ENCODE assay signal across 8 mouse cellular contexts in genomic region chr13:51791604-51792003, GRCm38 (mm10). TPM values are rescaled to one million over a fixed set of nuclear protein-coding genes. Genes with fewer than 3 reads are reported as not detected.
DNase-seq lines count a peak whose midpoint lies in the region; ATAC-seq and TF ChIP-seq lines count a peak whose summit lies in the region.

No protein-coding gene starts in this region.

- H3K4me1 ChIP-seq in midbrain, embryonic 11.5 days (ENCODE audit: control insufficient read depth, insufficient read depth, low read length), result peaks cover 15% of the 10 kb centered on the region
- H3K4me1 ChIP-seq in midbrain, embryonic 10.5 days, result peaks cover 31% of the 10 kb centered on the region
- H3K4me1 ChIP-seq in intestine, embryonic 15.5 days (replicated peaks), result peaks cover 21% of the 10 kb centered on the region; the same call in 1 of the 2 replicates
- H3K4me1 ChIP-seq in olfactory bulb, adult 2 months (ENCODE audit: control insufficient read depth, insufficient read depth, low read length), result peaks cover 39% of the 10 kb centered on the region

- ATAC-seq in midbrain, embryonic 11.5 days (ENCODE audit: low FRiP score), result 0 out of 2 replicates have a peak, but pooled peaks have one; percentile 4
- no peak for ATAC-seq in intestine, embryonic 15.5 days

- peak; percentile 88 for DNase-seq in heart, adult 11 months
- DNase-seq in heart, adult 9 months (ENCODE audit: low spot score in 2 of 2), result no peak
- DNase-seq in midbrain, embryonic 11.5 days (ENCODE audit: low spot score, missing footprints), result no peak
- no peak for DNase-seq in midbrain, embryonic 10.5 days (ENCODE audit: low spot score)
- no peak for DNase-seq in left cerebral cortex, postnatal 25 days (ENCODE audit: low spot score in 2 of 2)
- no peak for DNase-seq in urinary bladder, postnatal 25 days (ENCODE audit: low spot score)

- WGBS in midbrain, embryonic 11.5 days, result 72% methylated on average over 3 of the region's 3 CpGs
- WGBS in midbrain, embryonic 10.5 days, result 68% methylated on average over 3 of the region's 3 CpGs
- WGBS in intestine, embryonic 15.5 days, result 71% methylated on average over 3 of the region's 3 CpGs
- 49% methylated on average over 3 of the region's 3 CpGs for WGBS in olfactory bulb, adult 2 months

- TF ChIP-seq POLR2A in olfactory bulb, adult 2 months (IDR thresholded peaks at IDR 0.05; ENCODE audit: insufficient read depth, low read depth, low read length), result no peak

- H3K27me3 ChIP-seq in midbrain, embryonic 11.5 days (ENCODE audit: control insufficient read depth, insufficient read depth, low read length), result peaks cover 14% of the 10 kb centered on the region
- peaks cover 51% of the 10 kb centered on the region for H3K27me3 ChIP-seq in midbrain, embryonic 10.5 days (ENCODE audit: low read depth, poor library complexity, severe bottlenecking)
- peaks cover 6% of the 10 kb centered on the region; the same call in 1 of the 2 replicates for H3K27me3 ChIP-seq in intestine, embryonic 15.5 days (replicated peaks)

- no peak overlapping the region for H3K27ac ChIP-seq in midbrain, embryonic 11.5 days (ENCODE audit: low read depth, low read length)
- no peak overlapping the region for H3K27ac ChIP-seq in midbrain, embryonic 10.5 days (replicated peaks)
- H3K27ac ChIP-seq in intestine, embryonic 15.5 days, result no peak overlapping the region
- H3K27ac ChIP-seq in olfactory bulb, adult 2 months (ENCODE audit: insufficient read depth, low read depth, low read length), result 0 out of 2 replicates have a peak overlapping the region, but pooled peaks have one; percentile 29

- H3K36me3 ChIP-seq in midbrain, embryonic 11.5 days (ENCODE audit: control insufficient read depth, insufficient read depth, low read length), result no peaks in the 10 kb centered on the region
- no peaks in the 10 kb centered on the region for H3K36me3 ChIP-seq in midbrain, embryonic 10.5 days
- H3K36me3 ChIP-seq in intestine, embryonic 15.5 days, result no peaks in the 10 kb centered on the region

- no peak overlapping the region for H3K4me3 ChIP-seq in midbrain, embryonic 11.5 days (ENCODE audit: low read depth, low read length)
- H3K4me3 ChIP-seq in midbrain, embryonic 10.5 days, result no peak overlapping the region
- H3K4me3 ChIP-seq in intestine, embryonic 15.5 days (replicated peaks), result no peak overlapping the region
- peak overlapping the region; percentile 89 for H3K4me3 ChIP-seq in olfactory bulb, adult 2 months (ENCODE audit: insufficient read depth, low read depth, low read length)

- no peak overlapping the region for H3K4me2 ChIP-seq in midbrain, embryonic 11.5 days
- H3K4me2 ChIP-seq in intestine, embryonic 15.5 days (replicated peaks), result peak overlapping the region; percentile 95; the same call in 1 of the 2 replicates

- intact Hi-C loops in left cerebral cortex, postnatal 25 days (cut with DNase I), result no loop called here

- no peak overlapping the region for H3K9ac ChIP-seq in midbrain, embryonic 11.5 days (ENCODE audit: low read length)
- no peak overlapping the region for H3K9ac ChIP-seq in intestine, embryonic 15.5 days

- no peak for TF ChIP-seq CTCF in olfactory bulb, adult 2 months (IDR thresholded peaks at IDR 0.05; ENCODE audit: insufficient read depth, low read depth, low read length)

- no peaks in the 10 kb centered on the region for H3K9me3 ChIP-seq in midbrain, embryonic 11.5 days (ENCODE audit: control insufficient read depth, low read length)
- no peaks in the 10 kb centered on the region for H3K9me3 ChIP-seq in midbrain, embryonic 10.5 days (replicated peaks)
- no peaks in the 10 kb centered on the region for H3K9me3 ChIP-seq in intestine, embryonic 15.5 days

RNA-seq across cellular contexts. Expression of gene Sema4d, which starts 1.9 kb away (rescaled TPM):
- 4.9 and 5.0 TPM in 2 replicates for polyA plus RNA-seq in midbrain, embryonic 11.5 days (2014; fragmentation: Nextera tagmentation; extraction: Ambion mirVana)
- polyA plus RNA-seq in midbrain, embryonic 10.5 days (2016; fragmentation: Nextera tagmentation; extraction: Ambion mirVana), result 5.6 and 5.9 TPM in 2 replicates
- polyA plus RNA-seq in intestine, embryonic 15.5 days (2015; fragmentation: Nextera tagmentation; extraction: Ambion mirVana), result 6.2 and 7.0 TPM in 2 replicates
- 104 TPM in 1 of 2 replicates, not detected in the other for polyA plus RNA-seq in olfactory bulb, adult 2 months (2012; ENCODE audit: insufficient read depth, insufficient read length, low replicate concordance, missing spikeins)
- total RNA-seq in left cerebral cortex, postnatal 25 days (2021), result 10 to 100 TPM; 86.3 to 97.1 TPM

RNA-seq across cellular contexts. Expression of gene Gadd45g, which starts 54.9 kb away (rescaled TPM):
- 252 and 256 TPM in 2 replicates for polyA plus RNA-seq in midbrain, embryonic 11.5 days (2014; fragmentation: Nextera tagmentation; extraction: Ambion mirVana)
- 192 and 243 TPM in 2 replicates for polyA plus RNA-seq in midbrain, embryonic 10.5 days (2016; fragmentation: Nextera tagmentation; extraction: Ambion mirVana)
- 35.4 and 36.3 TPM in 2 replicates for polyA plus RNA-seq in intestine, embryonic 15.5 days (2015; fragmentation: Nextera tagmentation; extraction: Ambion mirVana)
- polyA plus RNA-seq in olfactory bulb, adult 2 months (2012; ENCODE audit: insufficient read depth, insufficient read length, low replicate concordance, missing spikeins), result not detected in 2 replicates
- total RNA-seq in left cerebral cortex, postnatal 25 days (2021), result 10 to 100 TPM; 11.6 to 16.9 TPM

Comparison
In these comparisons a context has a peak if more than half of its experiments do, and no peak if none do; other contexts are left out.
1. RNA of gene Gadd45g, which starts 54.9 kb away (polyA plus RNA-seq): 252 to 256 TPM in midbrain, embryonic 11.5 days, 192 to 243 TPM in midbrain, embryonic 10.5 days and 35.4 to 36.3 TPM in intestine, embryonic 15.5 days; not detected in olfactory bulb, adult 2 months; every median in the first group is over 10 times any median in the second.